Mouse (Mus musculus) B cell, adult 62 days (primary cell): ENCODE data around the gene Muc16. TPM values are rescaled to one million over a fixed set of nuclear protein-coding genes. Genes with fewer than 3 reads are reported as not detected.

ENCODE experiments used
- total RNA-seq: library from RNA; stranded (reverse); gene quantifications from 4 replicates; pipeline ENCODE4 v1.2.4, GENCODE M21; 2023

Muc16 gene
- total RNA-seq, result 0.03 to 0.50 TPM (median 0.03 TPM) in 3 of 4 replicates, not detected in the other

DNA sequence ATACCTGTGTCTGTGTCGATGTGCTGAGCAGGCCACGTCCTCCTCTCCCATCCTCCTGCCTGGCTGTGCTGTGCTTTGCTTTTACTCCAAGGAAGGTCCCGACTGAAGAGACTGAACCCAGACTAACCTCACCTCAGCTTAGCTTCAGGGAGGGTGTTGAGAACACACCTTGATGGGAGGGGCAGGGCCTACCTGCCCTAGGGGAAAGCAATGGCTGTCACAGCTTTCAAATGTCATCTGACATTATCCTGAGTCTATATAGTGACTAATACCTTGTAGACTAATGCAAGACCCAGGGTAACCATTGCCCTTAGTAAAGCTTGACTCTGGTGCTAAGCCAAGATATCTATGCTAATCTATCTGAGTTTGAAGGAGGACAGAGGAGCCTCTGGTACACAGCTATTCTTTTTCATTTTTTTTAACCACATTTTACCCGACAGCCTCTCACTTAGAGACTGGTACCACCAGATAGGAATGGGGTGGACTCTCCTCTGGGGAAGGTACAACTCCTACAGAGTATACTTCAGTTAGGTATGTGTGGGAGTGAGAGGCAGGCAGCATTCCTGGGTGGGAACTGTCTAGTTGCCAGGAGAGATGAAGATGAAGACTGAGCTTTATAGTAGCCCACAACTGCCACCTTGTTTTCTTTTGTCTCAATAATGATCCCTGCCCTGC is at the start of gene Muc16:
Gene Muc16 (minus strand): TSS at position 51 of the 675 bp plus-strand sequence.

DNA sequence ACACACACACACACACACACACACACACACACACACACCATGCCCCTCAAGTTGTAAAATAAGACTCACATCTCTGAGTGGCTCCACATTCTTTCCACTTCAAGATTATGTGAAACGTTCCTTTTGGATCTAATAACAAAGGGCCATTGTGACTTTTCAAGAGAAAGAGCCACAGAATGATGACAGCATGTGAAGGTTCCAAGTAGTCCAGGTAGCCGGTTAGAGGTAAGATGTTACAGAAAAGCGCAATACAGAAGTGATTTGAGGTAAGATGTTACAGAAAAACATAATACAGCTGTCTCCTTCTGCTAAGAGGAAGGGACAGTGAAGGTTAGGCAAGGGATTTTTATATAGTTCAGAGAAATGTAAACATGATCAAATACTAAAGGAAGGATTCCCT is 196.2 kb downstream of the Muc16 start, which contains the start of the genes Zfp558 and Mbd3l1:
Gene Zfp558 (minus strand): TSS at position 101 of the 400 bp plus-strand sequence.
Gene Mbd3l1 (plus strand): TSS at position 192 of the 400 bp plus-strand sequence.

Other genes with a start within 250 kb of the Muc16 start
- gene Mbd3l2, start 243.9 kb downstream of the Muc16 start, total RNA-seq, result not detected in 4 replicates
- 0.69 to 1.9 TPM (median 1.5 TPM) in 4 replicates for gene Zfp558, start 196.3 kb downstream of the Muc16 start, total RNA-seq
- not detected in 4 replicates for gene Mbd3l1, start 196.2 kb downstream of the Muc16 start, total RNA-seq
- not detected in 4 replicates for gene Olfr24, start 89.5 kb upstream of the Muc16 start, total RNA-seq
- gene Olfr828, start 145.0 kb upstream of the Muc16 start, total RNA-seq, result not detected in 4 replicates
- gene Olfr829, start 180.4 kb upstream of the Muc16 start, total RNA-seq, result not detected in 4 replicates
- gene Olfr830, start 200.2 kb upstream of the Muc16 start, total RNA-seq, result not detected in 4 replicates